Mouse (Mus musculus) embryonic facial prominence, embryonic 15.5 days (tissue): ENCODE results near the gene Hdac9. TPM values are rescaled to one million over a fixed set of nuclear protein-coding genes. Genes with fewer than 3 reads are reported as not detected.

Source experiments
- ATAC-seq: fragments of 200-750 bp; cut with Nextera tagmentation; 2 replicates; pipeline ENCODE4 v1.8.0; 2017; ENCODE audit warnings: low read depth, moderate TSS enrichment; ENCODE audit not compliant: insufficient number of reproducible peaks, low FRiP score, low TSS enrichment
- H3K27ac ChIP-seq: fragments of 300-500 bp; sonication (generic); replicated peaks from 2 replicates; pipeline ENCODE4 v1.5.1; 2015; ENCODE audit warnings: mild to moderate bottlenecking, inconsistent platforms
- H3K27me3 ChIP-seq: fragments of 300-500 bp; sonication (generic); 2 replicates; pipeline ENCODE4 v1.6.1; 2015; ENCODE audit warnings: inconsistent platforms
- H3K36me3 ChIP-seq: fragments of 300-500 bp; sonication (generic); 2 replicates; pipeline ENCODE4 v1.6.1; 2015; ENCODE audit warnings: mild to moderate bottlenecking, inconsistent platforms
- H3K4me1 ChIP-seq: fragments of 300-500 bp; sonication (generic); 2 replicates; pipeline ENCODE4 v1.6.1; 2015; ENCODE audit warnings: inconsistent platforms
- H3K4me2 ChIP-seq: fragments of 300-500 bp; sonication (generic); replicated peaks from 2 replicates; pipeline ENCODE4 v1.6.1; 2015; ENCODE audit warnings: mild to moderate bottlenecking, inconsistent platforms
- H3K4me3 ChIP-seq: fragments of 300-500 bp; sonication (generic); replicated peaks from 2 replicates; pipeline ENCODE4 v1.5.1; 2015; ENCODE audit warnings: mild to moderate bottlenecking, inconsistent platforms
- H3K9ac ChIP-seq: fragments of 300-500 bp; sonication (generic); 2 replicates; pipeline ENCODE4 v1.6.1; 2015; ENCODE audit warnings: inconsistent platforms
- H3K9me3 ChIP-seq: fragments of 300-500 bp; sonication (generic); replicated peaks from 2 replicates; pipeline ENCODE4 v1.6.1; 2016; ENCODE audit warnings: inconsistent platforms
- WGBS: fragments of 180-500 bp; shearing (Covaris S2); methylation state at CpG from one replicate; pipeline ENCODE4 v1.1.7; 2015; 5-methylcytosine and 5-hydroxymethylcytosine counted together
- polyA plus RNA-seq: library from polyadenylated mRNA; unstranded; fragments of >200 nt; fragmentation: Nextera tagmentation; extraction: Ambion mirVana; gene quantifications from 2 replicates; pipeline ENCODE4 v1.2.1, GENCODE M21; 2015

Gene Hdac9
- polyA plus RNA-seq, 1 experiment from 2014 or later, result 7.4 TPM

GRCm38 (mm10) chr12:34270096-34270495 is 646.8 kb downstream of the Hdac9 start:
- H3K4me2 ChIP-seq, result no peak overlapping the region
- 0 out of 2 replicates have a peak overlapping the region, but pooled peaks have one; percentile 25 for H3K27ac ChIP-seq
- H3K9me3 ChIP-seq, result no peaks in the 10 kb centered on the region
- H3K9ac ChIP-seq, result no peak overlapping the region
- 35% methylated on average over 6 of the region's 6 CpGs for WGBS
- H3K36me3 ChIP-seq, result no peaks in the 10 kb centered on the region
- H3K4me1 ChIP-seq, result peaks cover 6% of the 10 kb centered on the region; the same call in 1 of the 2 replicates
- ATAC-seq, result no peak
- no peaks in the 10 kb centered on the region for H3K27me3 ChIP-seq
- no peak overlapping the region for H3K4me3 ChIP-seq

GRCm38 (mm10) chr12:34269472-34270040 is 647.3 kb downstream of the Hdac9 start:
- Histone ChIP-seq H3K36me3 (no peaks in the 10 kb centered on the region), H3K4me1 (peaks cover 6% of the 10 kb centered on the region; the same call in 1 of the 2 replicates), H3K9me3 (no peaks in the 10 kb centered on the region), H3K27me3 (no peaks in the 10 kb centered on the region), H3K4me3 (no peak overlapping the region), H3K9ac (no peak overlapping the region), H3K27ac (peak overlapping the region; percentile 55; the same call in 1 of the 2 replicates), H3K4me2 (no peak overlapping the region)
- 25% methylated on average over 13 of the region's 13 CpGs for WGBS
- peak; percentile 63 for ATAC-seq

DNA sequence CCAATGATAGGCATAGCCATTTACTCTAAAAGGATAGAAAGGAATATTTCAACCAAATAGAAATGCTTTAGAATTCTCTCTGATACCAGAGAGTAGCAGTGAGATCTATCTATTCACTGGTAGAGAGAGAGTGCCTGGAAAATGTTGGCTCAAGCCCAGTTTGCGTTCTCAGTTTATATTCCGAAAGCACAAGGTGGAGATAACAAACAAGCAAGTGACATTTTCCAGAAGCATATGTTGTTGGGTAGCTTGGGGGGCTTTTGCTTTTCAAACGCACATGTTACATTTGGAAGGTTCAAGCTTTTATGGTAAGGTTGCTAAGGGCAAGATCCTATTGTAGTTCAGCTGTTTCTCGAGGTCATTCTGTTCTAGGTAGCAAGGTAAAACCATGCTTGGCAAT is 657.2 kb downstream of the Hdac9 start:
- H3K9ac ChIP-seq, result no peak overlapping the region
- H3K9me3 ChIP-seq, result no peaks in the 10 kb centered on the region
- H3K27ac ChIP-seq, result no peak overlapping the region
- no peak overlapping the region for H3K4me3 ChIP-seq
- no peaks in the 10 kb centered on the region for H3K36me3 ChIP-seq
- H3K4me1 ChIP-seq, result no peaks in the 10 kb centered on the region
- ATAC-seq, result no peak
- H3K4me2 ChIP-seq, result no peak overlapping the region
- 62% methylated on average over 4 of the region's 4 CpGs for WGBS
- no peaks in the 10 kb centered on the region for H3K27me3 ChIP-seq

GRCm38 (mm10) chr12:34249160-34249559 is 667.7 kb downstream of the Hdac9 start:
- no peaks in the 10 kb centered on the region for H3K36me3 ChIP-seq
- H3K4me1 ChIP-seq, result peaks cover 11% of the 10 kb centered on the region; the same call in 1 of the 2 replicates
- no peak overlapping the region for H3K4me2 ChIP-seq
- no peak for ATAC-seq
- 65% methylated on average over 1 of the region's 1 CpGs for WGBS
- H3K9ac ChIP-seq, result no peak overlapping the region
- no peak overlapping the region for H3K4me3 ChIP-seq
- no peaks in the 10 kb centered on the region for H3K9me3 ChIP-seq
- H3K27me3 ChIP-seq, result no peaks in the 10 kb centered on the region
- H3K27ac ChIP-seq, result no peak overlapping the region

DNA sequence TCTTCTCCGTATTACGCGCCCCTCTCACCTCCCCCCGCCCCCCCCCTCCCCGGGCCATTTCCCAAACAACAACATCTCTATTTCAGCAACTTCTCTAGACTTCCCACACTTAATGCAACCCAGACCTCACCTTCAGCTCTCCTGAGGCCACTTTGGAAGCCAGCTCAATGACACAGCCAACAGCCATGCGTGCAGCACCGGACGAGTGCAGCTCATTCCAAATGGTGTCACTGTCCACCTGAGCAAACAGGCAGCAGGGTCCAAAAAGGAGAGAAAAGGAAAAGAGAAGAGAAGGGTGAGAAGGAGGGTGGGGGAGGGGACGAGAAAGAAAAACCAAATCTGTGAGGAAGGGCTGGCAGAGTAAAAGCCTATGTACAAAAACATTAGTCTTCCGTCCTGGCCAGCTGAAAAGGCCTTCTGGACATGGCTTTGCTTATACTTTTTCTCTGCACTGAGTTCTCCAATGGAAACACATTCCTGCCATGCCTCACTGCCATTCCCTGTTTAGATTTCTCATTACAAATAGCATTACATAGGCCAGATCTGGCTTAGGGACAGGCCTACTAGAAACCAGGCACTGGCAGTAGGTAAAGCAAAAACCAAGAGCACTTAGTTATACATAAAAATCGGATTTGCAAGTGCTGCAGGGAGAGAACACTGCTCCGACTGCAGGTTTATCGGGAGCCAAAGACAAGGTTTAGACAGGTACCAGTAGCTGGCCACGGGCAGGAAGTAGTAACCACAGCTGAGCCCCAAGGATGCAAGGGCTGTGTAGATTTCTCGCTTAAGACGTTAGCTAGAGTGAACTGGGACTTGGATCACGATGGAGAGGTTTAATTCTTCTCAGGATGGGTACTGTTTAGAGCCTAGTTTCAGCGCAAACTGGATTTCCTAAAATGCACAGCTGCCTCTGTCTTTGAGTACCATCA is 668.4 kb downstream of the Hdac9 start:
- H3K4me3 ChIP-seq, result no peak overlapping the region
- no peak overlapping the region for H3K9ac ChIP-seq
- no peaks in the 10 kb centered on the region for H3K27me3 ChIP-seq
- H3K9me3 ChIP-seq, result no peaks in the 10 kb centered on the region
- ATAC-seq, result peak; percentile 34; the same call in 1 of the 2 replicates
- WGBS, result 56% methylated on average over 18 of the region's 18 CpGs
- H3K4me2 ChIP-seq, result peak overlapping the region; percentile 12; the same call in 1 of the 2 replicates
- H3K4me1 ChIP-seq, result peaks cover 11% of the 10 kb centered on the region; the same call in 1 of the 2 replicates
- no peaks in the 10 kb centered on the region for H3K36me3 ChIP-seq
- H3K27ac ChIP-seq, result peak overlapping the region; percentile 48; the same call in 1 of the 2 replicates

GRCm38 (mm10) chr12:34238796-34239195 is 678.1 kb downstream of the Hdac9 start:
- no peak overlapping the region for H3K4me3 ChIP-seq
- no peaks in the 10 kb centered on the region for H3K4me1 ChIP-seq
- ATAC-seq, result no peak
- H3K9me3 ChIP-seq, result no peaks in the 10 kb centered on the region
- H3K27ac ChIP-seq, result no peak overlapping the region
- no peak overlapping the region for H3K9ac ChIP-seq
- no peaks in the 10 kb centered on the region for H3K27me3 ChIP-seq
- no peak overlapping the region for H3K4me2 ChIP-seq
- 88% methylated on average over 3 of the region's 3 CpGs for WGBS
- no peaks in the 10 kb centered on the region for H3K36me3 ChIP-seq

DNA sequence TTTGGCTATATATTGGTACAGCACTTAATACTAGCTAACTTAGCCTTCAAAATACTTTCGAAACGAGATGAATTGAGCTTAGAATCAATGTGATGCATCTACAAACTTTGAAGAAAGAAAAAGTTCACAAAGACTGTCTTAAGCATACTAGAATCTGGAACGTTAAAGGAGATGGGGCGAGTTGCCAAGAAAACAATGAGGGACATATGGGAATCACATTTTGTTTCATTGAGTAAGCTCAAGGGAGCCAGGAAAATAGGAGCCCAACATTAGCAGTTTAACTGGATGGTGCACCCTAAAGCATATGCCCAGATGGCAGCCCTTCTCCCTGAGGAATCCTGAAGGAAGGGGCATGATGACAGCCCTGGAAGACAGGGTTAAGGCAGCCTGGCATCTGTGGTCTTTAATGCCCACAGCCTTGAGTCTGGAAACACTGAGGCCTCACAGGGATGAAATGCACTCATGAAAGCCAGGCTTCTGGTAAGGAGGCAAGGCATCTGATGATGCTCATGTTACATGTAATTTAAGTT is 685.2 kb downstream of the Hdac9 start:
- 44% methylated on average over 4 of the region's 4 CpGs for WGBS
- H3K36me3 ChIP-seq, result no peaks in the 10 kb centered on the region
- H3K4me2 ChIP-seq, result no peak overlapping the region
- H3K27me3 ChIP-seq, result no peaks in the 10 kb centered on the region
- no peaks in the 10 kb centered on the region for H3K9me3 ChIP-seq
- no peak overlapping the region for H3K27ac ChIP-seq
- H3K4me3 ChIP-seq, result no peak overlapping the region
- ATAC-seq, result peak; percentile 57
- H3K9ac ChIP-seq, result no peak overlapping the region
- H3K4me1 ChIP-seq, result peaks cover 4% of the 10 kb centered on the region; the same call in 1 of the 2 replicates

DNA sequence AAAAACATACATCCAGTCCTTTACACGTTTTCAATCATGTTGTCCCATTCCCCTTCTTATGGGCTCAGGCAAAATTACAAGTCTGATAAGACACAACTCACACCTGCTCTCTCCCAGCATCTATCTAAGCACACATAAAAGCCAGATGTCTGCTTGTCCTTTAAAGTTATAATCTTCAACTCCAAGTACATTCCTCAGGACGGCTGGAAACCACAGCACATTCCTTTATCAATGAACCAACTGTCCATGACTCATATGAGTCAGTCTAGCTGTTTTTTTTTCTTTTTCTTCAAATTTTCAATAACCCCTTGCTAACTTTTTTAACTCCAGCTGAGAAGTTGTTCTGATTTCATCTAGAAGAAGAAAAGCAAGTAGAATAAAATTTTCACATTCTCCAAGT is 692.4 kb downstream of the Hdac9 start:
- no peak overlapping the region for H3K9ac ChIP-seq
- 29% methylated on average over 2 of the region's 2 CpGs for WGBS
- no peak overlapping the region for H3K27ac ChIP-seq
- H3K36me3 ChIP-seq, result no peaks in the 10 kb centered on the region
- H3K4me2 ChIP-seq, result no peak overlapping the region
- no peaks in the 10 kb centered on the region for H3K27me3 ChIP-seq
- H3K4me1 ChIP-seq, result 0 out of 2 replicates have a peak, but pooled peaks cover 8% of the 10 kb centered on the region
- no peak overlapping the region for H3K4me3 ChIP-seq
- ATAC-seq, result no peak
- no peaks in the 10 kb centered on the region for H3K9me3 ChIP-seq

GRCm38 (mm10) chr12:34221014-34221413 is 695.9 kb downstream of the Hdac9 start:
- H3K4me1 ChIP-seq, result 0 out of 2 replicates have a peak, but pooled peaks cover 8% of the 10 kb centered on the region
- no peaks in the 10 kb centered on the region for H3K27me3 ChIP-seq
- 46% methylated on average over 9 of the region's 9 CpGs for WGBS
- no peaks in the 10 kb centered on the region for H3K36me3 ChIP-seq
- no peak overlapping the region for H3K4me3 ChIP-seq
- no peak overlapping the region for H3K4me2 ChIP-seq
- no peaks in the 10 kb centered on the region for H3K9me3 ChIP-seq
- no peak for ATAC-seq
- no peak overlapping the region for H3K27ac ChIP-seq
- no peak overlapping the region for H3K9ac ChIP-seq

DNA sequence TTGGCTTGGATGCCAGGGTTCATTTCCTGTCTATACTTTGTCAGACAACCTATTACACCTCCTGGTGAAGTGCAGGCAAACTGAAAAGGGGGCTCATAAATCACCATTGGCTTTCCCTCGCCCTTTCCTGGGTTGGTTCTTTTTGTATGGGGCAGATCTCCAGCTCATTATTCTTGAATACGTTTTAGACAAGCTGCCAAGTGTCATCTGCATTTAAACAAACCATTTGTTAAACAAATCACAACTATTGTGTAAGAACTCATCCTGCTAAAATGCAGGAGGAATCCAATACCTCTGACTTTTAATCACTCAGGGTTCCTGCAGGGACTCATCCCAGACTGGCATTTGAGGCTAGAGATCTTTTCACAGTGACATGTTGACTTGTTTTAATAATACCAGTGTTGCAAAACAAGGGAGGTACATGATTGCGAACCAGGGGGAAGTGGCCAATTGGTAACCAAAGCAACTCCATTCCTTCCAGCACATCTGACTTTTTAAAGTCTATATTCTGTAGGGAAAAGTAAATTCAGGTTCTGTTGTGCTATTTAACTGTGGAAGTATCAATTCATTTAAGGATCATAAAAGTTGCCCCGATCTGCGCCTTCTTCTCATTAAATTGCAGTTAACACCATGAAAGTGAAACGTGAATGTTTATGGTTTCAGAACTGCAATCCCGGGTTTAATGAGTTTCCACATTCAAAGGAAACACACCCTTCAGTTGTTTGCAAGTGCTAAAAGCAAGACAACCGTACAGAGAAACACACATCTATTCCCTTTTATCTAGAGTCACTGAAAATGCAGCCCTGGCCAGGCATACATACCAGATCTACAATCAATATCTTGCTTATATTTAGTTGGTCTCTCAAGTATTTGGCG is 696.6 kb downstream of the Hdac9 start:
- Histone ChIP-seq H3K9ac (no peak overlapping the region), H3K4me1 (0 out of 2 replicates have a peak, but pooled peaks cover 9% of the 10 kb centered on the region), H3K9me3 (no peaks in the 10 kb centered on the region), H3K4me2 (no peak overlapping the region), H3K27me3 (no peaks in the 10 kb centered on the region), H3K27ac (0 out of 2 replicates have a peak overlapping the region, but pooled peaks have one; percentile 11), H3K36me3 (no peaks in the 10 kb centered on the region), H3K4me3 (no peak overlapping the region)
- 40% methylated on average over 9 of the region's 9 CpGs for WGBS
- ATAC-seq, result no peak
